Mouse (Mus musculus): ENCODE data around the gene Vps13d. TPM values are rescaled to one million over a fixed set of nuclear protein-coding genes. Genes with fewer than 3 reads are reported as not detected.
A peak's percentile ranks its signal among the peaks of the same experiment; 100 is the strongest.

Gene Vps13d
- polyA plus RNA-seq, 1 experiment from 2014 or later = 10.1 TPM

DNA sequence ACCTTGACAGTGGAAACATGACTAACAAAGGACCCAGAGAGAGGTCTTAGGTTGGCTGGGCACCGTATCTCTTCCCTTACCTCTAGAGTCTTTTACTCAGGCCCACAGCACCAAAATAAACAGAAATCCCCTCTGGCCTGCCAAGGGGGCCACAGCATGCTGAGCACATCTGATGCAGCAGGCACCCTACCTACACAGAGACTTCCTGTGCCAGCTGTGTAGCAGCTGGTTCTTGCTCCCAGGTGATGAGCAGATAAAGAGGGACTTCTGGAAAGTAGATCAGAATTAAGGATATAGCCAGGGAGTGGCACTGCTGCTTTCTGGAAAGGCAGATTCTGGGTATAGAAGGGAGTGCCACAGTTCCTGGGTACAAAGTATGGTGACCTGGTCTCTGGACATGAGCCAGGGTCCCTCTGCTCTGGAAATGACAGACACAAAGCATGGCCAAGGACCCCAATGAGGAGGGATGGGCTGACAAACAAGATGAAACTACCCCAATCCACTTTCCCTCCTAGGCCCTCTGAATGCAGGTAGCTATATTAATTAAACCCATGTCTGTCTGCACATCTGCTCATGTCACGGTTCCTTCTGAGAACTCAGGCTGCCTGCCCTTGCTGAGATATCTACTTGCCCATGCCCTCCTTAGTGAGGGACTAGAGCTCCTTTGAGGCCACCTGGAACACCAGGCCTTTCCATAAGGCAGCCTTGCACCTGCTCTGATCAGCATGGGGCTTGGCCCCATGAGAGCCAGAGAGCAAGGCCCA, 195.8 kb downstream of the Vps13d start:
- Histone ChIP-seq H3K9me3 (replicated peaks; ENCODE audit: control insufficient read depth, low read length) (no peaks in the 10 kb centered on the region), H3K9ac (replicated peaks; ENCODE audit: low read length) (no peak overlapping the region), H3K4me3 (ENCODE audit: low read depth, low read length) (no peak overlapping the region), H3K4me1 (ENCODE audit: control insufficient read depth, insufficient read depth, low read length) (peaks cover 2% of the 10 kb centered on the region; the same call in 1 of the 2 replicates), H3K27ac (replicated peaks; ENCODE audit: low read depth, low read length) (peak overlapping the region; percentile 39), H3K36me3 (replicated peaks; ENCODE audit: control insufficient read depth, insufficient read depth, low read depth, low read length) (no peaks in the 10 kb centered on the region), H3K27me3 (ENCODE audit: control insufficient read depth, insufficient read depth, low read length) (no peaks in the 10 kb centered on the region), H3K4me2 (ENCODE audit: low read depth, low read length) (no peak overlapping the region)
- DNase-seq (ENCODE audit: low spot score) (no peak), ATAC-seq (replicated peaks; ENCODE audit: insufficient number of reproducible peaks, low FRiP score, low TSS enrichment, low read depth) (no peak)
- 63% methylated on average over 2 of the region's 2 CpGs for WGBS

DNA sequence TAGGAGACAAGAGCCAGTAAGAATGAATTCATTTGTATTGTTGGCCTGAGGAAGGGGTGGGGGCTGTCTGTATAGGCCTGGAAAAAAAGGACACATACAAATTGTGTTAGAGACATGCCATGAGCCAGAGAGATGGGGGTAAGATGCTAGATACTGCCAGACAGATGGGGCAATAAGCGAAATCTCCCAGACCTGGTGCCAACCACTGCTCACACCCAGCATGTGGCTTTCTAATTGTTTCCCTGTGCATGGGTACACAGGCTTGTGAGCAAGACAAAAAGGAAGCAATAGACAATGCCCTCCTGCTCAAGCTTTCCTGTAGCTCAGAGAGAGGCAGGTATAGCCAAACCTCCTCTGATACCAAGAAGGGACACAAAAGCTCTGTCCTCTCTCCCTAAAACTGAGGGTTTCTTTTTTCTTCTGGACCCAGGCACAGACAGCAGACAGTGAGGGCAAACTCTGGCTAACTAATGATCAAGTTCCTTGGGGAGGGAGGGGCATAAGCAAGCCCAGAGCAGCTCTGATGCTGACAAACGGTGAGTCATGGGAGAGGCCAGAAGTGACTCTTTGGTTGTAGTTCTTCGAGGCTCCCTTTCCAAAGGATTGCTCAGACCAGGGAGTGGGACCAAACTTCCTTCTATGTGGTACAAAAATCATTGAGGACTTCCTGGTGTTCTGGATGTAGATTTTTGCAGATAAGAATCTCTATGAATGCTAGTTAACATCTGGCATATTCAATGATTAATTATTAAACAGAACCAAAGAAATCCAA, 196.7 kb downstream of the Vps13d start:
- H3K36me3 ChIP-seq (replicated peaks; ENCODE audit: control insufficient read depth, insufficient read depth, low read depth, low read length) = no peaks in the 10 kb centered on the region
- no peak overlapping the region for H3K9ac ChIP-seq (replicated peaks; ENCODE audit: low read length)
- 61% methylated on average over 3 of the region's 3 CpGs for WGBS
- no peaks in the 10 kb centered on the region for H3K27me3 ChIP-seq (ENCODE audit: control insufficient read depth, insufficient read depth, low read length)
- H3K4me3 ChIP-seq (ENCODE audit: low read depth, low read length) = no peak overlapping the region
- H3K27ac ChIP-seq (replicated peaks; ENCODE audit: low read depth, low read length) = 0 out of 2 replicates have a peak overlapping the region, but pooled peaks have one; percentile 4
- no peak overlapping the region for H3K4me2 ChIP-seq (ENCODE audit: low read depth, low read length)
- no peaks in the 10 kb centered on the region for H3K9me3 ChIP-seq (replicated peaks; ENCODE audit: control insufficient read depth, low read length)
- ATAC-seq (replicated peaks; ENCODE audit: insufficient number of reproducible peaks, low FRiP score, low TSS enrichment, low read depth) = no peak
- H3K4me1 ChIP-seq (ENCODE audit: control insufficient read depth, insufficient read depth, low read length) = peaks cover 2% of the 10 kb centered on the region; the same call in 1 of the 2 replicates
- DNase-seq (ENCODE audit: low spot score) = no peak

DNA sequence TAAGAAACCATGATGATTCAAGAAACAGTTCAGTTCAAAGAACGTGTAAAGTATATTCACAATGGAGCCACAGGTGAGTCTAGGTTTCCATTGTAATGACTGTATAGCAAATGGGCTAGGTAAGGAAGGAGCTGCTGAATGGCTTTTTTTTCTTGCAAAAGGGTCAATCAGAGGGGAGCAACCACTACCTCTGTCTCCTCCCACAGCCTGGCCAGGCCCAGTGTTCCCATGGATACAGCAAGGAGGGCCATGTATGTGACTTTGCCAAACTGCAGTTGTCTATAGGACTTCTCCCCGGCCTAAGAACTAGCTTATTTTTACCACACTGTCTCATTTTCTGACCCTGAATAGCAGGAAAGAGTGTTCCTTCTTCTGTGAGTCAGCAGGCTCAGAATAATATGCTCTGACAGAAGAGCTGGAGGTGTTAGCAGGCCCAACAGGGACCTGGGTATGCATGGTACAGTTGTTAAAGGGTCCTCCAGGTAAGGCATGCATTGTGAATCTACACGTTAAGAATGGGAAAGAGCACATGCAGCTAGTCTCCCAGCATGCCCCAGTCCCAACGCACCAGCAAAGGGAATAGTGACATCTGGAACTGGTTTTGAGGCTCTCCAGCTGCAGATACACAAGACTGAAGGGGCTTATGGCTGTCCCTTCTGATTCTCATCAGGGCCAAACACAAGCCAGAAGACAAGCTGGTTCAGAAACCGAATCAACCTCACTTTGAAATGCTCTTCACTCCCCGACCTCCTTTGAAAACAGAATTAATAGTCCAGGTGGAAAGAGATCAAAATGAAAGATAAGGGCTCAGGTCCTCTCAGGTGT, 197.6 kb downstream of the Vps13d start:
- DNase-seq (ENCODE audit: low spot score) (peak; percentile 81), ATAC-seq (replicated peaks; ENCODE audit: insufficient number of reproducible peaks, low FRiP score, low TSS enrichment, low read depth) (no peak)
- H3K4me3 ChIP-seq (ENCODE audit: low read depth, low read length) = no peak overlapping the region
- 45% methylated on average over 6 of the region's 6 CpGs for WGBS
- no peaks in the 10 kb centered on the region for H3K27me3 ChIP-seq (ENCODE audit: control insufficient read depth, insufficient read depth, low read length)
- no peaks in the 10 kb centered on the region for H3K36me3 ChIP-seq (replicated peaks; ENCODE audit: control insufficient read depth, insufficient read depth, low read depth, low read length)
- no peak overlapping the region for H3K27ac ChIP-seq (replicated peaks; ENCODE audit: low read depth, low read length)
- H3K9me3 ChIP-seq (replicated peaks; ENCODE audit: control insufficient read depth, low read length) = no peaks in the 10 kb centered on the region
- H3K4me1 ChIP-seq (ENCODE audit: control insufficient read depth, insufficient read depth, low read length) = peaks cover 2% of the 10 kb centered on the region; the same call in 1 of the 2 replicates
- H3K4me2 ChIP-seq (ENCODE audit: low read depth, low read length) = no peak overlapping the region
- no peak overlapping the region for H3K9ac ChIP-seq (replicated peaks; ENCODE audit: low read length)

DNA sequence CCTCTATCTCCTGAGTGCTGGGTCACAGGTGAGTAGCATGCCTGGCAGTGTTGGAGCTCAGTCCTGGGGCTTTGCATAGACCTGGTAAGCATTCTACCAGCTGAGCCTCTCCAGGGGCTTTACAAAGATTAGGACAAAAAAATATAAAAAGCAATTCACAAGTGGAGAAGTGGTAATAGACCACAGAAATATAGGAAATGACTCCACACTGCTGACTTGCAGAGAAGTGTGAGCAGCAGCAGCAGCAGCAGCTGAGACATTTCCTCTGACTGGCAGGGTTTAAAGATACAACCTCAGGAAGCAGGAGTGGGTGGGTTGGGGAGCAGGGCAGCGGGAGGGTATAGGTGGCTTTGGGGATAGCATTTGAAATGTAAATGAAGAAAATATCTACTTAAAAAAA, 199.0 kb downstream of the Vps13d start:
- no peak for ATAC-seq (replicated peaks; ENCODE audit: insufficient number of reproducible peaks, low FRiP score, low TSS enrichment, low read depth)
- Histone ChIP-seq H3K9ac (replicated peaks; ENCODE audit: low read length) (no peak overlapping the region), H3K27ac (replicated peaks; ENCODE audit: low read depth, low read length) (no peak overlapping the region), H3K4me3 (ENCODE audit: low read depth, low read length) (no peak overlapping the region), H3K4me1 (ENCODE audit: control insufficient read depth, insufficient read depth, low read length) (peaks cover 2% of the 10 kb centered on the region; the same call in 1 of the 2 replicates), H3K9me3 (replicated peaks; ENCODE audit: control insufficient read depth, low read length) (no peaks in the 10 kb centered on the region), H3K4me2 (ENCODE audit: low read depth, low read length) (no peak overlapping the region), H3K36me3 (replicated peaks; ENCODE audit: control insufficient read depth, insufficient read depth, low read depth, low read length) (no peaks in the 10 kb centered on the region), H3K27me3 (ENCODE audit: control insufficient read depth, insufficient read depth, low read length) (no peaks in the 10 kb centered on the region)
- DNase-seq (ENCODE audit: low spot score) = no peak
- WGBS = 56% methylated on average over 1 of the region's 1 CpGs

DNA sequence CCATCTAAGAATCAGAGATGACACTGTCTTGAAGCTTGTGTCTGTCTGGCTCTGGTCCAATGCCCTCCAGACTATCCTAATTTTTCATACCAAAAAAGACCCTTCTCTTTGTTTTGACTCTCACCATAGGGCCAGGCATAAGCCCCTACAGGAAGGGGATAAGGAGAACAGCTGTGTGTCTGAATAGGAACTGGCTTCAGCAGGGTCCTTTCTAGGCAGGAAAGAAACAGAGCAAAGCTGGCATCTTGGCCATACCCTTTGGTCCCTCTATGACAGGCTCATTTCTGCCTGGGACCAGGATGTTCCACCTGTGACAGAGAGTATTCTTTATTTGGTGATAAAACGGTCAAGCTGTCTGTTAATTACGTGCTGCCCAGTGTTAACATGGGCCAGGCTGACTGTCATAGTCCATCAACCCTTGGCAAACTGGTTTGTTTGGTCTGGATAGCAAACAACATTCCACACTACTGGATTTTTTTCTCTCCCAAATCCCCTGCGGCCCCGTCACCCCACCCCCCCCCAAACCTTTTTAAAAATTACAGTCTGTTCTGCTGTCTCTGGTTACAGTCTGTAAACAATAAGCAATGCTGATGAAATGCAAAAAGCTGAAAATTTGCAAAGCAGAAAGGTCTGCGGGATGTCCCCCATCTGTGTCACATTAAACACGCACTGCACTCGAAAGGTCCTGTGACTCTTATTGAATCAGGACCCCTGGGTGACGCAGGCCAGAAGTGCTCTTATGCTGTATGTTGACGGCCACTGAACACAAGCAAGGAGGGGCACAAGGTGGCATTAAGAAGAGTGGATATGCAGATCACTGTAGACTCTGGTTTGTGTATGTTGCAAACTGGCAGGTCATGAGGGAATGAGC, 201.5 kb downstream of the Vps13d start:
- WGBS = 44% methylated on average over 9 of the region's 9 CpGs
- peak; percentile 51 for DNase-seq (ENCODE audit: low spot score)

DNA sequence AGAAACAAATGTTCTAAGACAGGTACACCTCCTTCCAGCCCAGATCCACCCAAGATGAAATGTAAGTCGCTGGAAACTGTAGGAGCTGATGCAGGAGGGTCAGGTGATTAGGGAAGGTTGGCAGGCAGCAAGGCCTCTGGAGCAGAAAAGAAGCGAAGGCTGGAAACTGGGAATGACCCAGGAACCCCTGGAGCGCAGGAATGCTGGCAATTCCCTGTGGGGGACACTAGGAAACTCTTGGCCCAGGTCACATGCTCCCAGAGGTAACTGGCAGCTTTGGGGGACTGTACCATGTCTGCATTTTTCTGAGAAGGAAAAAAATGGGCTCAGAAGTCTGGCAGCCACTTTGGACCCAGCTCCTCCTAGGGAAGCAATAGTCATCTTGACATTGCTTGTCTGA, 202.4 kb downstream of the Vps13d start:
- H3K4me2 ChIP-seq (ENCODE audit: low read depth, low read length) = no peak overlapping the region
- H3K9me3 ChIP-seq (replicated peaks; ENCODE audit: control insufficient read depth, low read length) = no peaks in the 10 kb centered on the region
- peaks cover 5% of the 10 kb centered on the region for H3K4me1 ChIP-seq (ENCODE audit: control insufficient read depth, insufficient read depth, low read length)
- no peak for DNase-seq (ENCODE audit: low spot score)
- ATAC-seq (replicated peaks; ENCODE audit: insufficient number of reproducible peaks, low FRiP score, low TSS enrichment, low read depth) = no peak
- no peaks in the 10 kb centered on the region for H3K36me3 ChIP-seq (replicated peaks; ENCODE audit: control insufficient read depth, insufficient read depth, low read depth, low read length)
- H3K4me3 ChIP-seq (ENCODE audit: low read depth, low read length) = no peak overlapping the region
- no peak overlapping the region for H3K9ac ChIP-seq (replicated peaks; ENCODE audit: low read length)
- 19% methylated on average over 3 of the region's 3 CpGs for WGBS
- H3K27ac ChIP-seq (replicated peaks; ENCODE audit: low read depth, low read length) = no peak overlapping the region
- H3K27me3 ChIP-seq (ENCODE audit: control insufficient read depth, insufficient read depth, low read length) = no peaks in the 10 kb centered on the region

More for the DNA sequence above, 201.5 kb downstream of the Vps13d start:
- Histone ChIP-seq H3K9ac (replicated peaks; ENCODE audit: low read length) (no peak overlapping the region), H3K4me1 (ENCODE audit: control insufficient read depth, insufficient read depth, low read length) (peaks cover 5% of the 10 kb centered on the region), H3K9me3 (replicated peaks; ENCODE audit: control insufficient read depth, low read length) (no peaks in the 10 kb centered on the region), H3K27me3 (ENCODE audit: control insufficient read depth, insufficient read depth, low read length) (no peaks in the 10 kb centered on the region), H3K27ac (replicated peaks; ENCODE audit: low read depth, low read length) (no peak overlapping the region), H3K36me3 (replicated peaks; ENCODE audit: control insufficient read depth, insufficient read depth, low read depth, low read length) (no peaks in the 10 kb centered on the region), H3K4me3 (ENCODE audit: low read depth, low read length) (no peak overlapping the region), H3K4me2 (ENCODE audit: low read depth, low read length) (no peak overlapping the region)
- ATAC-seq (replicated peaks; ENCODE audit: insufficient number of reproducible peaks, low FRiP score, low TSS enrichment, low read depth) = peak; percentile 22

DNA sequence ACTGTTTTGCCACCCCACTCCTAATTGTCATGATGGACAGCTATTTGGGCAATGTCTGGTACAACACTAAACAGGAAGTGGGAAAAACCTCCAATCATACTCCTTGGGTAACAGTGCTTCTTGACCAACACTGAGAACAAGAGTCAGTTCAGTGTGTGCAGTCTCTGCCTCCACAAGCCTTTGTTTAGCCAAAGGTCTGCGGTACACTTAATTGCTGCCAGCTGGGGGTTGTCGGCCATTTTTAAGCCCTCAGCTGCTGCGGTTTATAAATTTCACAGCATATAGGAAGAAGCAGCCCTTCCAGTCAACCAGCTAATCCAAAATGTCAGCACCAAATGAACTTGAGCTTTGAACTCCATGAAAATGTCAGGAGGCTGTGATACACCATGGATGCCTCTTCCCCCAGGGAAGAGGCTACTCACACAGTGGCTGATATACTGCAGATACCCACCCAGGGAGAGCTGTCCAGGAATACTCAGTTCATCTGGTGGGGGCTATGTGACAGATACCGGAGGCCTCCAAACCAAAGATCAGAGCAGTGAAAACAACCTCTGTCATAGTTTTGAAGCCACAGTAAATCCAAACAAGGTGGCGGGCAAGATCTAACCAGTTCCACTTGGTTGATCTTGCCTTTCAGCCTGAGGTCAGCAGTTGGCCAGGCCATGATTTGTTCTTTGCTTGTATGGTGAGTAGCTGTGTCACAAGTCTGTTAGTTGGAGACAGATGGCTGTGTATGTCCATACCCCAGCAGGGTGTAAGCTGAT, 206.2 kb downstream of the Vps13d start:
- H3K9me3 ChIP-seq (replicated peaks; ENCODE audit: control insufficient read depth, low read length) = no peaks in the 10 kb centered on the region
- H3K27me3 ChIP-seq (ENCODE audit: control insufficient read depth, insufficient read depth, low read length) = no peaks in the 10 kb centered on the region
- H3K4me3 ChIP-seq (ENCODE audit: low read depth, low read length) = no peak overlapping the region
- DNase-seq (ENCODE audit: low spot score) = peak; percentile 83
- peak; percentile 66 for ATAC-seq (replicated peaks; ENCODE audit: insufficient number of reproducible peaks, low FRiP score, low TSS enrichment, low read depth)
- H3K27ac ChIP-seq (replicated peaks; ENCODE audit: low read depth, low read length) = peak overlapping the region; percentile 0; the same call in 1 of the 2 replicates
- WGBS = 30% methylated on average over 5 of the region's 5 CpGs
- no peaks in the 10 kb centered on the region for H3K36me3 ChIP-seq (replicated peaks; ENCODE audit: control insufficient read depth, insufficient read depth, low read depth, low read length)
- H3K4me2 ChIP-seq (ENCODE audit: low read depth, low read length) = no peak overlapping the region
- H3K9ac ChIP-seq (replicated peaks; ENCODE audit: low read length) = no peak overlapping the region
- H3K4me1 ChIP-seq (ENCODE audit: control insufficient read depth, insufficient read depth, low read length) = peaks cover 5% of the 10 kb centered on the region

All from embryonic facial prominence, embryonic 11.5 days (tissue).